Mouse (Mus musculus): ENCODE results near the gene Hcls1. TPM values are rescaled to one million over a fixed set of nuclear protein-coding genes. Genes with fewer than 3 reads are reported as not detected.

Hcls1 gene
- polyA plus RNA-seq, 1 experiment, result 129 TPM

- H3K4me3 ChIP-seq (replicated peaks; ENCODE audit: control insufficient read depth, low read depth, low read length), result no peak overlapping the region
- H3K27ac ChIP-seq (ENCODE audit: control insufficient read depth, insufficient read depth, low read depth, low read length, poor library complexity), result no peak overlapping the region
- TF ChIP-seq POLR2A (IDR thresholded peaks at IDR 0.05; ENCODE audit: borderline replicate concordance, control insufficient read depth, low read depth, low read length), result no peak
- no peak for TF ChIP-seq CTCF (IDR thresholded peaks at IDR 0.05; ENCODE audit: control insufficient read depth, insufficient read depth, low read length)
- peaks cover 2% of the 10 kb centered on the region; the same call in 1 of the 2 replicates for H3K4me1 ChIP-seq (ENCODE audit: control insufficient read depth, insufficient read depth, low read length)
- 92% methylated on average over 12 of the region's 12 CpGs for WGBS
Measured at GRCm38 (mm10) chr16:36944895-36945424, 10.2 kb downstream of the Hcls1 start.

GRCm38 (mm10) chr16:36946459-36947159, 11.8 kb downstream of the Hcls1 start:
- H3K4me1 ChIP-seq (ENCODE audit: control insufficient read depth, insufficient read depth, low read length), result peaks cover 2% of the 10 kb centered on the region; the same call in 1 of the 2 replicates
- TF ChIP-seq POLR2A (IDR thresholded peaks at IDR 0.05; ENCODE audit: borderline replicate concordance, control insufficient read depth, low read depth, low read length), result no peak
- TF ChIP-seq CTCF (IDR thresholded peaks at IDR 0.05; ENCODE audit: control insufficient read depth, insufficient read depth, low read length), result no peak
- H3K4me3 ChIP-seq (replicated peaks; ENCODE audit: control insufficient read depth, low read depth, low read length), result no peak overlapping the region
- 88% methylated on average over 8 of the region's 8 CpGs for WGBS
- H3K27ac ChIP-seq (ENCODE audit: control insufficient read depth, insufficient read depth, low read depth, low read length, poor library complexity), result no peak overlapping the region

DNA sequence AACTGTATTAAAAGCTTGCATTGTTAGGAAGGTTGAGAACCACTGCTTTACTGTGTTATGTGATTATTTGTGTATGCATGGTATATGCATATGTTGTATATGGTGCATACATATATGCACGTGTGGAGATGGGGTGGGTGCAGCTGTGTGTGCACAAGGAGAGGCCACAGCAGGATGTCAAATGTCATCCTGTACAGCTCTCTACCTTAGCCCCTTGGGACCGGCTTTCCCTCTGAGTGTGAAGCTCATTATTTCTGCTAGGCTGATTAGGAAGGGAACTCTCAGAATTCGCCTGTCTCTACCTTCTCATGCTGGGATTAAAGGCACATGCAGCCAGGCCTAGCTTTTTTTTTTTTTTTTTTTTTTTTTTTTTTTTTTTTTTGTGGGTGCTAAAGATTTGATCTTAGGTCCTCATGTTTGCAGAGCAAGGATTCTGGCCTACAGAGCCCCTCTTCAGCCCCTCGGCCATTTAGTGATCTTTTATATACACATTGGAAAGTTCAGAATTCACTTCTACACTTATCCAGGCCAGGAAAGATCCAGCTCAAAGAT, 12.9 kb downstream of the Hcls1 start:
- TF ChIP-seq CTCF (IDR thresholded peaks at IDR 0.05; ENCODE audit: control insufficient read depth, insufficient read depth, low read length) (no peak), POLR2A (IDR thresholded peaks at IDR 0.05; ENCODE audit: borderline replicate concordance, control insufficient read depth, low read depth, low read length) (no peak)
- WGBS, result 83% methylated on average over 4 of the region's 4 CpGs
- Histone ChIP-seq H3K4me3 (replicated peaks; ENCODE audit: control insufficient read depth, low read depth, low read length) (no peak overlapping the region), H3K4me1 (ENCODE audit: control insufficient read depth, insufficient read depth, low read length) (no peaks in the 10 kb centered on the region), H3K27ac (ENCODE audit: control insufficient read depth, insufficient read depth, low read depth, low read length, poor library complexity) (no peak overlapping the region)

GRCm38 (mm10) chr16:36949614-36950336, 15.0 kb downstream of the Hcls1 start:
- H3K27ac ChIP-seq (ENCODE audit: control insufficient read depth, insufficient read depth, low read depth, low read length, poor library complexity), result no peak overlapping the region
- WGBS, result 79% methylated on average over 8 of the region's 8 CpGs
- no peaks in the 10 kb centered on the region for H3K4me1 ChIP-seq (ENCODE audit: control insufficient read depth, insufficient read depth, low read length)
- TF ChIP-seq CTCF (IDR thresholded peaks at IDR 0.05; ENCODE audit: control insufficient read depth, insufficient read depth, low read length) (no peak), POLR2A (IDR thresholded peaks at IDR 0.05; ENCODE audit: borderline replicate concordance, control insufficient read depth, low read depth, low read length) (no peak)
- no peak overlapping the region for H3K4me3 ChIP-seq (replicated peaks; ENCODE audit: control insufficient read depth, low read depth, low read length)

DNA sequence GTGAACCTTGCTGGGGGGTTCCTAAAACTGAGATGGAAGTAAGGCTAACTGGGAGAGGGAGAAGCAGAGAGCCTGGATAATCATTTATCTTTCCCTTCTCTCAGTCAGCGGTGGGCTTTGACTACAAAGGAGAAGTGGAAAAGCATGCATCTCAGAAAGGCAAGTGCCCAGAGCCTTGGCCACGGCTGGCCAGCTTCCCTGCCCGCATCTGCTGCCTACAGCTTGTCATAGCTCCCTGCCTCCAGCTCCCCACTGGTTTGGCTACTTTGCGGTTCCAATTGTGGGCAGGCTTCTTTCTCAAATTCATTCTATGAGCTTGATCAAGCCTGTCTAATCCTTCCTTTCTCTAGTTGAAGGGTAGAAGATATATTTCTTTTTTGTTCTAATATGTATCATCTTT, 16.2 kb downstream of the Hcls1 start:
- Histone ChIP-seq H3K4me3 (replicated peaks; ENCODE audit: control insufficient read depth, low read depth, low read length) (no peak overlapping the region), H3K4me1 (ENCODE audit: control insufficient read depth, insufficient read depth, low read length) (no peaks in the 10 kb centered on the region), H3K27ac (ENCODE audit: control insufficient read depth, insufficient read depth, low read depth, low read length, poor library complexity) (no peak overlapping the region)
- no peak for TF ChIP-seq POLR2A (IDR thresholded peaks at IDR 0.05; ENCODE audit: borderline replicate concordance, control insufficient read depth, low read depth, low read length)
- TF ChIP-seq CTCF (IDR thresholded peaks at IDR 0.05; ENCODE audit: control insufficient read depth, insufficient read depth, low read length), result no peak
- WGBS, result 86% methylated on average over 4 of the region's 4 CpGs

- Histone ChIP-seq H3K4me3 (replicated peaks; ENCODE audit: control insufficient read depth, low read depth, low read length) (no peak overlapping the region), H3K4me1 (ENCODE audit: control insufficient read depth, insufficient read depth, low read length) (no peaks in the 10 kb centered on the region), H3K27ac (ENCODE audit: control insufficient read depth, insufficient read depth, low read depth, low read length, poor library complexity) (no peak overlapping the region)
- TF ChIP-seq POLR2A (IDR thresholded peaks at IDR 0.05; ENCODE audit: borderline replicate concordance, control insufficient read depth, low read depth, low read length) (no peak), CTCF (IDR thresholded peaks at IDR 0.05; ENCODE audit: control insufficient read depth, insufficient read depth, low read length) (no peak)
- 90% methylated on average over 11 of the region's 11 CpGs for WGBS
Measured at GRCm38 (mm10) chr16:36955106-36955505, 20.3 kb downstream of the Hcls1 start.

GRCm38 (mm10) chr16:36963415-36963814, 28.6 kb downstream of the Hcls1 start:
- H3K27ac ChIP-seq (ENCODE audit: control insufficient read depth, insufficient read depth, low read depth, low read length, poor library complexity), result no peak overlapping the region
- TF ChIP-seq POLR2A (IDR thresholded peaks at IDR 0.05; ENCODE audit: borderline replicate concordance, control insufficient read depth, low read depth, low read length), result no peak
- TF ChIP-seq CTCF (IDR thresholded peaks at IDR 0.05; ENCODE audit: control insufficient read depth, insufficient read depth, low read length), result no peak
- WGBS, result 90% methylated on average over 4 of the region's 4 CpGs
- H3K4me3 ChIP-seq (replicated peaks; ENCODE audit: control insufficient read depth, low read depth, low read length), result no peak overlapping the region
- H3K4me1 ChIP-seq (ENCODE audit: control insufficient read depth, insufficient read depth, low read length), result no peaks in the 10 kb centered on the region

GRCm38 (mm10) chr16:36979127-36979526, 44.3 kb downstream of the Hcls1 start:
- no peak for TF ChIP-seq CTCF (IDR thresholded peaks at IDR 0.05; ENCODE audit: control insufficient read depth, insufficient read depth, low read length)
- no peak for TF ChIP-seq POLR2A (IDR thresholded peaks at IDR 0.05; ENCODE audit: borderline replicate concordance, control insufficient read depth, low read depth, low read length)
- H3K4me3 ChIP-seq (replicated peaks; ENCODE audit: control insufficient read depth, low read depth, low read length), result no peak overlapping the region
- no peak overlapping the region for H3K27ac ChIP-seq (ENCODE audit: control insufficient read depth, insufficient read depth, low read depth, low read length, poor library complexity)
- WGBS, result 88% methylated on average over 2 of the region's 2 CpGs
- no peaks in the 10 kb centered on the region for H3K4me1 ChIP-seq (ENCODE audit: control insufficient read depth, insufficient read depth, low read length)

Measured in bone marrow, adult 2 months (tissue).